21 mouse cellular contexts compared by ENCODE assay signal in the genomic region with DNA sequence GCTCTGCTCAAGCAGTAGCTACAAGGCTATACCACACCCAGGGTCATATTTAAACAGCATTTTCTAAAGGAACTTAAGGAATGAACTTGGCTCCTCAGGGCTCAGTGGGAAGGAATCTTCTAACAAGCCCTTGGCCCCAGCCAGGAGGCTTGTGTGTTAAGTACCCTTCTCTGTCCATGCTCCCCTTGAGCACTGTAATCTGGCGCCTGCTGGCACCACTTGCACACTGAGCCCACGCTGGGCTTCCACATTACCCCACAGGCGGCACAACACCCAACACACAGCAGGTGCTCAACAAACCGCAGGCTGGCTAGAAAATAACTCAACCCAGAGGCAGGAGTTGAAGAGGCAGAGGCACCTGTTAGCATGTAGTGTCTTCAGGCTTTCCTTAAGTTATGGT. TPM values are rescaled to one million over a fixed set of nuclear protein-coding genes. Genes with fewer than 3 reads are reported as not detected.
A peak's percentile ranks its signal among the peaks of the same experiment; 100 is the strongest.
DNase-seq lines count a peak whose midpoint lies in the region; ATAC-seq lines count a peak whose summit lies in the region.
"Had no signal": no experiment of that assay in that cellular context is flagged by ENCODE, and none has a peak within 500 bp of the region (broad histone marks: within the 10 kb centered on the region; RNA-seq: fewer than 3 reads in every experiment).

No protein-coding gene starts in this region.

- no peaks in the 10 kb centered on the region for H3K27me3 ChIP-seq in megakaryocyte, embryonic 14.5 days (replicated peaks)
- no peaks in the 10 kb centered on the region for H3K27me3 ChIP-seq in forebrain, embryonic 14.5 days (replicated peaks; ENCODE audit: control insufficient read depth, insufficient read depth, low read length)
- H3K27me3 ChIP-seq: heart, embryonic 12.5 days; neural tube, embryonic 12.5 days had no signal

- 0 out of 2 replicates have a peak, but pooled peaks cover 2% of the 10 kb centered on the region for H3K9me3 ChIP-seq in megakaryocyte, embryonic 14.5 days
- H3K9me3 ChIP-seq in forebrain, embryonic 14.5 days (replicated peaks; ENCODE audit: control insufficient read depth, low read length) = no peaks in the 10 kb centered on the region
- H3K9me3 ChIP-seq: forebrain, embryonic 12.5 days; G1E; heart, embryonic 12.5 days; neural tube, embryonic 12.5 days had no signal

- H3K4me2 ChIP-seq in forebrain, embryonic 14.5 days (ENCODE audit: low read length) = no peak overlapping the region
- H3K4me2 ChIP-seq: forebrain, embryonic 12.5 days; heart, embryonic 12.5 days; liver, embryonic 11.5 days; lung, embryonic 14.5 days; neural tube, embryonic 12.5 days had no signal

- no peak for ATAC-seq in megakaryocyte, adult 5-6 weeks (ENCODE audit: poor library complexity, severe bottlenecking)
- no peak for ATAC-seq in forebrain, embryonic 14.5 days
- ATAC-seq: inflammation-experienced regulatory T-cells, adult 6 months had no signal

- peaks cover 38% of the 10 kb centered on the region for H3K36me3 ChIP-seq in megakaryocyte, embryonic 14.5 days (replicated peaks; ENCODE audit: low read length)
- peaks cover 4% of the 10 kb centered on the region; the same call in 1 of the 2 replicates for H3K36me3 ChIP-seq in forebrain, embryonic 14.5 days (ENCODE audit: control insufficient read depth, insufficient read depth, low read length)
- H3K36me3 ChIP-seq: neural tube, embryonic 12.5 days had no signal

- peaks cover 68% of the 10 kb centered on the region for H3K4me1 ChIP-seq in megakaryocyte, embryonic 14.5 days
- peaks cover 14% of the 10 kb centered on the region for H3K4me1 ChIP-seq in forebrain, embryonic 14.5 days (ENCODE audit: control insufficient read depth, insufficient read depth, low read length)

- WGBS in forebrain, embryonic 14.5 days = 80% methylated on average over 4 of the region's 4 CpGs

- peak overlapping the region; percentile 60 for H3K4me3 ChIP-seq in megakaryocyte, embryonic 14.5 days (replicated peaks)
- H3K4me3 ChIP-seq in forebrain, embryonic 14.5 days (ENCODE audit: low read depth, low read length) = no peak overlapping the region
- H3K4me3 ChIP-seq: forebrain, embryonic 12.5 days; heart, embryonic 12.5 days; neural tube, embryonic 12.5 days had no signal

- peak; percentile 66 for DNase-seq in heart, adult 11 months
- DNase-seq in heart, postnatal 4 days = no peak
- peak; percentile 43 for DNase-seq in lung, postnatal 36 days
- DNase-seq in thymus, postnatal 25 days = peak; percentile 39
- DNase-seq in forebrain, embryonic 14.5 days (ENCODE audit: low spot score) = no peak
- DNase-seq in adrenal gland, postnatal 14 days = no peak
- DNase-seq: cerebellum, adult 8-10 months; kidney, adult 8-10 months; kidney, postnatal 14 days; left cerebral cortex, postnatal 4 days; lung, embryonic 14.5 days; right cerebral cortex, adult 18-20 months had no signal

- no peak overlapping the region for H3K9ac ChIP-seq in forebrain, embryonic 14.5 days (ENCODE audit: low read length)
- H3K9ac ChIP-seq: forebrain, embryonic 12.5 days; heart, embryonic 12.5 days; lung, embryonic 14.5 days; neural tube, embryonic 12.5 days had no signal

- no peak overlapping the region for H3K27ac ChIP-seq in forebrain, embryonic 14.5 days (ENCODE audit: low read depth, low read length)
- H3K27ac ChIP-seq: forebrain, embryonic 12.5 days; neural tube, embryonic 12.5 days; stomach, postnatal 0 days had no signal

RNA-seq across cellular contexts. Expression of gene Rab12, which starts 2.6 kb away (rescaled TPM):
- 100 to 1,000 TPM; 113 to 114 TPM for total RNA-seq in heart, postnatal 4 days (2021)
- polyA plus RNA-seq in megakaryocyte, embryonic 14.5 days (2012; ENCODE audit: insufficient read depth, low replicate concordance) = 9.9 and 28.2 TPM in 2 replicates
- total RNA-seq in megakaryocyte, adult 5-6 weeks (2015) = 22.5 and 22.7 TPM in 2 replicates
- total RNA-seq in megakaryocyte, adult 5-6 weeks (2017) = 24.3 and 36.5 TPM in 2 replicates
- polyA plus RNA-seq in forebrain, embryonic 14.5 days (2014; fragmentation: Nextera tagmentation; extraction: Ambion mirVana) = 52.0 and 67.1 TPM in 2 replicates
- 97.8 and 99.6 TPM in 2 replicates for total RNA-seq in adrenal gland, postnatal 14 days (2021)

Comparison
In these comparisons a context has a peak if more than half of its experiments do, and no peak if none do; other contexts are left out.
1. DNase-seq: peak in heart, adult 11 months (single experiment), lung, postnatal 36 days (single experiment) and thymus, postnatal 25 days (single experiment); none in heart, postnatal 4 days (single experiment), forebrain, embryonic 14.5 days (single experiment) and adrenal gland, postnatal 14 days (single experiment).